Comparison of ENCODE assay signal across 8 mouse cellular contexts in genomic region chr17:80206671-80207581, GRCm38 (mm10). TPM values are rescaled to one million over a fixed set of nuclear protein-coding genes. Genes with fewer than 3 reads are reported as not detected.
A peak's percentile ranks its signal among the peaks of the same experiment; 100 is the strongest.
DNase-seq lines count a peak whose midpoint lies in the region; ATAC-seq and TF ChIP-seq lines count a peak whose summit lies in the region.

Gene Srsf7, minus strand, starts transcription at chr17:80207307.
Gene Ttc39d, plus strand, starts transcription at chr17:80207460.

- peak; percentile 87 for ATAC-seq in G1E (ENCODE audit: extremely low read depth, insufficient number of reproducible peaks, low FRiP score, poor library complexity, severe bottlenecking)
- ATAC-seq in forebrain, embryonic 16.5 days: peak; percentile 91
- peak; percentile 91 for ATAC-seq in lung, embryonic 14.5 days (ENCODE audit: insufficient read depth)

- peak; percentile 100 for TF ChIP-seq POLR2A in olfactory bulb, adult 2 months (IDR thresholded peaks at IDR 0.05; ENCODE audit: insufficient read depth, low read depth, low read length)
- peak; percentile 100 for TF ChIP-seq POLR2A in thymus, adult 2 months (IDR thresholded peaks at IDR 0.05; ENCODE audit: control insufficient read depth, extremely low read depth, insufficient read depth, low read length, poor library complexity)

- H3K27ac ChIP-seq in forebrain, embryonic 16.5 days (ENCODE audit: low read length): peak within 1 kb of the TSS; percentile 99
- peak within 1 kb of the TSS; percentile 99 for H3K27ac ChIP-seq in layer of hippocampus, adult 2 months
- peak within 1 kb of the TSS; percentile 99 for H3K27ac ChIP-seq in lung, embryonic 14.5 days (ENCODE audit: low read depth)
- H3K27ac ChIP-seq in olfactory bulb, adult 2 months (ENCODE audit: insufficient read depth, low read depth, low read length): peak within 1 kb of the TSS; percentile 93
- peak within 1 kb of the TSS; percentile 45 for H3K27ac ChIP-seq in thymus, adult 2 months (ENCODE audit: control insufficient read depth, insufficient read depth, low read length)

- peaks cover 29% of the 10 kb centered on the region for H3K4me1 ChIP-seq in G1E (ENCODE audit: insufficient read depth, low read depth, low read length)
- H3K4me1 ChIP-seq in forebrain, embryonic 16.5 days (replicated peaks; ENCODE audit: control insufficient read depth, insufficient read depth, low read length): peaks cover 11% of the 10 kb centered on the region
- no peaks in the 10 kb centered on the region for H3K4me1 ChIP-seq in lung, embryonic 14.5 days (ENCODE audit: insufficient read depth)
- no peaks in the 10 kb centered on the region for H3K4me1 ChIP-seq in olfactory bulb, adult 2 months (ENCODE audit: control insufficient read depth, insufficient read depth, low read length)
- no peaks in the 10 kb centered on the region for H3K4me1 ChIP-seq in thymus, adult 2 months (replicated peaks; ENCODE audit: control insufficient read depth, insufficient read depth, low read length)

- DNase-seq in G1E (ENCODE audit: low spot score): peak; percentile 94
- peak; percentile 97 to 98 for DNase-seq in cerebellum, adult 18-20 months
- DNase-seq in heart, postnatal 36 days: peak; percentile 99
- DNase-seq in layer of hippocampus, adult 2 months (ENCODE audit: low spot score in 2 of 2): peak; percentile 98 to 99
- peak; percentile 100 for DNase-seq in lung, embryonic 14.5 days
- DNase-seq in thymus, adult 2 months: peak; percentile 97

- H3K4me3 ChIP-seq in G1E (ENCODE audit: low read depth, low read length): peak within 1 kb of the TSS; percentile 99
- H3K4me3 ChIP-seq in forebrain, embryonic 16.5 days (replicated peaks; ENCODE audit: low read length): peak within 1 kb of the TSS; percentile 98
- peak within 1 kb of the TSS; percentile 100 for H3K4me3 ChIP-seq in layer of hippocampus, adult 2 months
- H3K4me3 ChIP-seq in lung, embryonic 14.5 days (ENCODE audit: low read depth, low read length): peak within 1 kb of the TSS; percentile 97
- H3K4me3 ChIP-seq in olfactory bulb, adult 2 months (ENCODE audit: insufficient read depth, low read depth, low read length): peak within 1 kb of the TSS; percentile 74
- H3K4me3 ChIP-seq in thymus, adult 2 months (ENCODE audit: control insufficient read depth, insufficient read depth, low read length): peak within 1 kb of the TSS; percentile 70

- peaks cover 42% of the 10 kb centered on the region for H3K36me3 ChIP-seq in G1E (replicated peaks)
- peaks cover 16% of the 10 kb centered on the region for H3K36me3 ChIP-seq in forebrain, embryonic 16.5 days (ENCODE audit: control insufficient read depth, insufficient read depth)
- H3K36me3 ChIP-seq in lung, embryonic 14.5 days (ENCODE audit: insufficient read depth): peaks cover 41% of the 10 kb centered on the region
- peaks cover 37% of the 10 kb centered on the region for H3K36me3 ChIP-seq in thymus, adult 2 months (ENCODE audit: control insufficient read depth, insufficient read depth, low read length)

- H3K4me2 ChIP-seq in forebrain, embryonic 16.5 days (ENCODE audit: low read length): peak within 1 kb of the TSS; percentile 79
- H3K4me2 ChIP-seq in lung, embryonic 14.5 days: peak within 1 kb of the TSS; percentile 93

- intact Hi-C loops in heart, postnatal 36 days (cut with DNase I): loop anchor here (2.0 to 10.0 kb wide), 4 partner anchors 18 to 312 kb away; partner anchors contain the start of genes Atl2, Gemin6, Hnrnpll and Sos1

- TF ChIP-seq CTCF in G1E (IDR thresholded peaks at IDR 0.05; ENCODE audit: low read depth, low read length): no peak
- no peak for TF ChIP-seq CTCF in layer of hippocampus, adult 2 months (conservative IDR thresholded peaks at IDR 0.05)
- no peak for TF ChIP-seq CTCF in lung, embryonic 14.5 days (IDR thresholded peaks at IDR 0.05; ENCODE audit: low read depth)
- TF ChIP-seq CTCF in olfactory bulb, adult 2 months (IDR thresholded peaks at IDR 0.05; ENCODE audit: insufficient read depth, low read depth, low read length): no peak
- peak; percentile 45; the same call in 1 of the 2 replicates for TF ChIP-seq CTCF in thymus, adult 2 months (IDR thresholded peaks at IDR 0.05; ENCODE audit: borderline replicate concordance, control insufficient read depth, extremely low read depth, insufficient read depth, low read length, poor library complexity)

- no peaks in the 10 kb centered on the region for H3K9me3 ChIP-seq in G1E (replicated peaks)
- H3K9me3 ChIP-seq in forebrain, embryonic 16.5 days (ENCODE audit: control insufficient read depth, low read length): no peaks in the 10 kb centered on the region
- H3K9me3 ChIP-seq in lung, embryonic 14.5 days (ENCODE audit: low read depth, low read length): no peaks in the 10 kb centered on the region

- peak within 1 kb of the TSS; percentile 98 for H3K9ac ChIP-seq in forebrain, embryonic 16.5 days (replicated peaks; ENCODE audit: low read depth, low read length)
- peak within 1 kb of the TSS; percentile 99 for H3K9ac ChIP-seq in lung, embryonic 14.5 days

- no peaks in the 10 kb centered on the region for H3K27me3 ChIP-seq in G1E (ENCODE audit: insufficient read depth, low read length)
- no peaks in the 10 kb centered on the region for H3K27me3 ChIP-seq in forebrain, embryonic 16.5 days (replicated peaks; ENCODE audit: control insufficient read depth, insufficient read depth, low read length)
- no peaks in the 10 kb centered on the region for H3K27me3 ChIP-seq in lung, embryonic 14.5 days (ENCODE audit: insufficient read depth, low read length)
- H3K27me3 ChIP-seq in thymus, adult 2 months (ENCODE audit: control insufficient read depth, insufficient read depth, low read length): no peaks in the 10 kb centered on the region

- WGBS in forebrain, embryonic 16.5 days: under 1% methylated on average over 91 of the region's 95 CpGs
- WGBS in lung, embryonic 14.5 days: under 1% methylated on average over 94 of the region's 95 CpGs
- WGBS in olfactory bulb, adult 2 months: under 1% methylated on average over 95 of the region's 95 CpGs
- under 1% methylated on average over 95 of the region's 95 CpGs for WGBS in thymus, adult 2 months

RNA-seq across cellular contexts. Expression of gene Srsf7, which starts in this region (rescaled TPM):
- total RNA-seq in G1E (2014; fragmentation: Nextera tagmentation) (351 and 376 TPM in 2 replicates), G1E (2017) (435 and 486 TPM in 2 replicates)
- 134 and 226 TPM in 2 replicates for polyA plus RNA-seq in G1E (2012)
- 575 and 647 TPM in 2 replicates for polyA plus RNA-seq in forebrain, embryonic 16.5 days (2015; fragmentation: Nextera tagmentation; extraction: Ambion mirVana)
- total RNA-seq in heart, postnatal 36 days (2021): 10 to 100 TPM; 30.6 to 44.4 TPM
- total RNA-seq in layer of hippocampus, adult 2 months (2021): 100 to 1,000 TPM; 116 to 132 TPM
- polyA plus RNA-seq in lung, embryonic 14.5 days (2014; fragmentation: Nextera tagmentation; extraction: Ambion mirVana): 732 and 736 TPM in 2 replicates
- polyA plus RNA-seq in olfactory bulb, adult 2 months (2012; ENCODE audit: insufficient read depth, insufficient read length, low replicate concordance, missing spikeins): not detected in 2 replicates
- polyA plus RNA-seq in thymus, adult 2 months (2012; rRNA removed): 131 and 148 TPM in 2 replicates

RNA-seq across cellular contexts. Expression of gene Ttc39d, which starts in this region (rescaled TPM):
- total RNA-seq in G1E (2014; fragmentation: Nextera tagmentation): 0.30 TPM in 1 of 2 replicates, not detected in the other
- total RNA-seq in G1E (2017): 0.12 and 0.16 TPM in 2 replicates
- not detected in 2 replicates for polyA plus RNA-seq in G1E (2012)
- not detected in 2 replicates for polyA plus RNA-seq in forebrain, embryonic 16.5 days (2015; fragmentation: Nextera tagmentation; extraction: Ambion mirVana)
- not detected for total RNA-seq in heart, postnatal 36 days (2021)
- total RNA-seq in layer of hippocampus, adult 2 months (2021): under 1 TPM; 0.15 to 0.28 TPM
- 0.07 TPM in 1 of 2 replicates, not detected in the other for polyA plus RNA-seq in lung, embryonic 14.5 days (2014; fragmentation: Nextera tagmentation; extraction: Ambion mirVana)
- polyA plus RNA-seq in olfactory bulb, adult 2 months (2012; ENCODE audit: insufficient read depth, insufficient read length, low replicate concordance, missing spikeins): not detected in 2 replicates
- polyA plus RNA-seq in thymus, adult 2 months (2012; rRNA removed): not detected in 2 replicates

Comparison
In these comparisons a context has a peak if more than half of its experiments do, and no peak if none do; other contexts are left out.
1. Peak in every context shown above with its lines: DNase-seq, ATAC-seq, H3K4me3 ChIP-seq and H3K27ac ChIP-seq.
2. H3K27ac ChIP-seq: peak in every context shown above with its lines; median percentile 99 in forebrain, embryonic 16.5 days; 99 in layer of hippocampus, adult 2 months; 99 in lung, embryonic 14.5 days; 93 in olfactory bulb, adult 2 months; 45 in thymus, adult 2 months.